Mouse (Mus musculus) cerebellum, postnatal 25 days (tissue): ENCODE results near the gene Actl7b.

Experiments
- DNase-seq, 2 experiments: peaks; one replicate each; pipeline ENCODE4 v3.0.0; 2021; ENCODE audit warnings: mixed read lengths in 2 of 2

Gene Actl7b

DNA sequence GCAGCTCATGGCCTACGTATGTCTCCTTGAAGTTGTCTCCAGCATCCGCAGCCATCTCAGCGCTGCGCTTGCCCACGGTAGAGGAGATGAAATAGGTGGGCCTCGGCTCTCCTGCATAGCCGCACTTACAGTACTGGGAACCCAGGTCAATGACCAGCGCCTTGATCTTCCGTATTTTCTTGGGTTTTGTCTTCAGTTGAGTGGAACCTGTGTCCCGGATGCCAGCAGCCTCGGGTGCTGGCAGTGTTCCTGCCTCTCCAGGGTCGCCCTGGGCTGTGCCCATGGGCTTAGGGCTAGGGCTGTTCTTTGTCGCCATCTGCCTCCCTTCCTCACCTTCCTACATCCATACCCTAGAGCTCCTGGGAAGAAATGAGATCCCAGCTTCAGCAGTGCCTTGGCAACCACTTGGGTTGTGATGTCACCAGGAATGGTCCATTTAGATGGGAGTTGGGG lies at the start of gene Actl7b:
Gene Actl7b (minus strand): TSS at position 403 of the 453 bp plus-strand sequence.
- DNase-seq, result no peak

DNA sequence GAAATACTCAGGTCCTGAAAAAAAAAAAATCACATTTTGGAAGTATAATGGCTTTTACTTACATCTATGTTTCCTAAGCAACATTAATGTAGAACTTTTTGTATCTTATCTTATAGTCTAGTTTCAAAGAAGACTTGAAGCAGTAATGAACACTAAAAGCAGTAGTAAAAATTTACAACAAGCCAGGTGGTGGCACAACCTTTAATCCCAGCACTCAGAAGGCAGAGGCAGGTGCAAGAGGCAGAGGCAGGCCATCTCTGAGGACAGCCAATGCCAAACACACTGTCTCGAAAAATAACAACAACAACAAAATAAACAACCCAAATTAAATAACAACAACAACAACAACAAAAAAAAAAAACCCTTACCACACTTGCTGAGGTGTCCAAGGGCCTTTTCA lies 29.8 kb upstream of the Actl7b start:
- no peak for DNase-seq

DNA sequence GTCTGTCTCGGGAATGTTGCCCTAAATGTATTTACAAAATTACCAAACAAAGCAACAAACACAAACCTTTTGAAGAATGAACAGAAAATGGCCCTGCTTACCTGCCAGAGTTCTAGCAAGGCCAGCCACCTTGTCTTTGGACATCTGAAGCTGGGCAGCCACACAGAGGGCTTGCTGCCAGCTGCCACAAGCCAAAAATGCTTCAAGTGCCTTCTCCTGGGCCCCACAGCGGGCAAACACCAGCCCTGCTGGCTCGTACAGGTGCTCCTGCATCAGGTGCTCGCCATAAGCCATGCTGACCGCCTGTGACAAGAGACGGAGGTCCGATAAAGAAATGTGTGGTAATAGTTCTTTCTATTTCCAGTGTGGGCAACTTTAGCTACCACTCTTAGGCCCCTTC lies 27.7 kb upstream of the Actl7b start:
- no peak for DNase-seq

DNA sequence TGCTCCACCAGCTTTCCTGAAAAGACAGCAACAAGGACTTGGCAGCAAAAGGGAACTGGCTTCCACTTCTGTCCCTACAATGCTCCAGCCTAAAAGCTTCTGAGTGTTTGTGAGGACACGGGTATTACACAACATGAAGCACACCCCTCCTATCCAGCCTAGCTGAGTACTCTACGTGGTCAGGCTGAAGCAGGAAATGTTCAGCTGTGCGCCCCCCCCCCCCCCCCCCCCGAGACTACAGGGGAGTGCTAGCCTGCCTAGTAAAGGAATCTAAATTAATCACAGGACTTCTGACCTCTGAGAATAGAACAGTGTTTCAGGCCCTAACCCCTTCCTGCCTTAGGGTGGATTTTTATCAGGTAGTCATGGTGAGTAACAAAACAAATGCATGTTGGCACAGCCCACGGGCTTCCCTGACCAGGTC lies 26.6 kb upstream of the Actl7b start:
- DNase-seq, result no peak

DNA sequence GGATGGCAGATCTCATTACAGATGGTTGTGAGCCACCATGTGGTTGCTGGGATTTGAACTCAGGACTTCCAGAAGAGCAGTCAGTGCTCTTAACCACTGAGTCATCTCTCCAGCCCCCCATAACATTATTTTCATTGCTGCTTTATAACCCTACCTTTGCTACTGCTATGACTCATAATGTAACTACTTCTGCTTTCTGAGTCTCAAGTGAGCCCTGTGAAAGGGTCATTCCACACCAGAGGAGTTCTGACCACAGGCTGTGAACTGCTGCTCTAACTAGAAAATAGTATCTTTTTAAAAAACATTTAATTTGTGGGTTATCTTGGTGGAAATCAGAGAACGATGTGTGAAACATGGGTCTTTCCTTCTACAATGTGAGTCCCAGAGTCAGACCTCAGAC lies 16.4 kb upstream of the Actl7b start:
- DNase-seq, result no peak

DNA sequence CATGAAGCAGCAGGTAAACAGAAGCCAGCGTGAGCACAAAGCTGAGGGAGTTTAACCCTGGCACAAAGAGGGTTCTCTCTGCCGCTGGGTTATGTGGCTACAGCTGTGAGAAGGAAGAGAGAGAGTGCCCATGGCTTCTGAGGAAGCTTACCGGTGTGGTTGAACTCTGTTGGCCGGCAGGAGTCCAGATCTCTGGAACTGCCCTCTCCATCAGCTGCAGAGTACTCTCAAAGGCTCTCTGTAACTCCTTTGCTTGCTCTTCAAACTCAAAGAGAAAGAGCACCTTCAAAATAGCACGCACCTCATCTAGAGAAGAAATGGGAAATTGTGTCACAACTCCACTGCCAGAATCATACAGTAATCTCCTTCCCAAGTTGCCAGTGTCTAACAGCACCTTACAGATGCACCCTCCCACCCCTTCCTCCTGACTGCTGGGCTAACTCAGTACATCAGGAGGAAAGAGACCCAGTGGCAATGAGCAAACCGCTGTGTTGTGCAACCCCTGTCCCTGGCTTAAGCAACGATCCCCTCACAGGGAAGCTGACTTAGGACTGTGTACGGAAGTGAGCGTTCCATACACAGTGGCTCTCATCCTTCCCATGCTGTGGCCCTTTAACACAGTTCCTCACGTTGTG lies 15.8 kb upstream of the Actl7b start:
- DNase-seq, result no peak

DNA sequence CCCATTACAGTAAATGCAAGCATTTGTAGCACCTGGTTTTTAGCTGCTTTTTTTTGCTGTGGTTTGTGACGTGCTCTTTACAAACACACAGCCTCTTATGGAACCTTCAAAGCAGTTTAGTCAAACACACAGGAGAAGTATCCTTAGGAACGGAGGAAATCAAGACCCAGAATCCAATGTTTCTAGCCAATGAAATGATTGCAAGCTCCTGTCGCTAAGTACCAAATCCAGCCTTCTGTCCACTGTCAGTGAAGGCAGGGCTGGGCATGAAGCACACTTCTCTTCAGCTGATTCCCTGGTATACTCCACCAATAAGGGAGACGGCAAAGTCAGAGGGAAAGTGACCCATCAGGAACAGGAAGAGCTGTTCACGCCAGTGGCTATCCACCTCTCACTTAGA lies 14.8 kb upstream of the Actl7b start:
- DNase-seq, result no peak

DNA sequence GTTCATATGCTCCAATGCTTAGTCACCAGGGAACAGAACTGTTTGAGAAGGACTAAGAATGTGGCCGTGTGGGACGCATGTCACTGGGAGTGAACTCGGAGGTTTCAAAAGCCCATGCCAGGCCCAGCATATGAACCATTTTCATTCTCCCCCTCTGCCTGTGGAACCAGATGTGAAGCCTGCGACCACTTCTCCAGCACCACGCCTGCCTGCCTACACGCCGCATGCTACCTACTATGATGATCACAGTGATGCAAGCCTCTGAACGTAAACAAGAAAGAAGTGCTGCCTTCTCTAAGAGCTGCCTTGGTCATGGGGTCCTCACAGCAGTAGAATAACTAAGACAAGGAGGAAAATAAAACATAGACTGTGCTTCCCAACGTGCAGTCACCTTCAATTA lies 6.2 kb upstream of the Actl7b start:
- no peak for DNase-seq

DNA sequence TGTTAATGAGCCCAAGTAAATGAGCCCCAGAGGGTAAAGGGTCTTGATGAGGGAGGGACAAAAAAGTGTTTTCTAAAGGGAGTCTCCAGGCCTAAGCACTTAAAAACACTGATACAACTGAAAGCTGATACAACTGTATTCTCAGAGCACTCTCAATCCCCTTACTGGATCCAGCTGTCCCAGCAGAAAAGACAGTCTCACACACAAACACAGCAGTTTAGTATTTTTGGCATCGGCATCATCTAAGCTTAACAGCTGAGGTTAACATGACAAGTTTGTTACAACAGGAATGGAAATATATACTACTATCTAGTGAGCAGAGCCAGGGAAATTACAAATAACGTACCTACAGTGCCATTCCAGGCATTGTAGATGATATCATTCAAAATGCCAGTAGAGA lies 5.1 kb upstream of the Actl7b start:
- DNase-seq, result no peak

DNA sequence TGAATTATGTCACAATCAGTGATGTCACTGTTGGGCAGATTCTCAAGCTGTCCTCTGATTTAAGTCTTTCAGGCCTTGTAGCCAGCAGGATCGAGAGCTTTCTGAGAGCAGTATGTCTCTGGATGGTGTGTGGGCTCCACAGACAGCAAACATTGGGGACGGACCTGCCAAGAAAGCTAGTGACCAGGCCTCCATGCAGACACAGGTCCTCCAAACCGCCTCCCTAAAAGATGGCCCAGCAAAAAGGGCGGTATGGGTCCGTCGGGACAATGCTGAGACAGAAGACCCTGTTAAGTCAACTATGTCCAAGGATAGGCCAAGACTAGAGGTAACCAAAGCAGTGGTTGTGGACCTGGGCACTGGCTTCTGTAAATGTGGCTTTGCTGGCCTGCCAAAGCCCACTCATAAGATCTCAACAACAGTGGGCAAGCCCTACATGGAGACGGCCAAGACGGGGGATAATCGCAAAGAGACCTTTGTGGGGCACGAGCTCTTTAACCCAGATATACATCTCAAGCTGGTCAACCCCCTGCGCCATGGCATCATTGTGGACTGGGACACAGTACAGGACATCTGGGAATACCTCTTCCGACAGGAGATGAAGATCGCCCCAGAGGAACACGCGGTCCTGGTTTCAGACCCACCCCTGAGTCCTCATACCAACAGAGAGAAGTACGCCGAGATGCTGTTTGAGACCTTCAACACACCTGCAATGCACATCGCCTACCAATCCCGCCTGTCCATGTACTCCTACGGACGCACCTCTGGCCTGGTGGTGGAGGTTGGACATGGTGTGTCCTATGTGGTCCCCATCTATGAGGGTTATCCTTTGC lies 2.3 kb upstream of the Actl7b start, which contains the start of gene Actl7a:
Gene Actl7a (plus strand): TSS at position 51 of the 833 bp plus-strand sequence.
- no peak for DNase-seq

DNA sequence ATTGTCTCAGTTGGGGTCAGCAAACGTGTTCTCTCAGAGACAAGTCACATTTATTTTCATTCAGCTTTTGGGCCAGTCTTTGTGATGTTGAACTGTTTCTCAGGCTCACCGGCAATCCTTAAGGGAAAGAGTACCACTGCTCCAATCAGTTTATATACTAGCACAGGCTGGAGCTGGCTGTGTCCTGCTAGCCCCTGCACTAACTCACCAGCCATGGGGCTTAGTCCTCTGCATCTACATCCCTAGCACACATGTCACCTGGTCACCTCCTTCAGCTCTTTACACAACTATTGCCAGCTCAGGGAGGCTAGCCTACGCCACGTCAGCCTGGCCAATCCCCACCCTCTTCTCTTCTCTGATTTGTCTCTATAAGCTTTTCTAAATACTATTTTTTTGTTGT lies 1.5 kb upstream of the Actl7b start:
- DNase-seq, result no peak

DNA sequence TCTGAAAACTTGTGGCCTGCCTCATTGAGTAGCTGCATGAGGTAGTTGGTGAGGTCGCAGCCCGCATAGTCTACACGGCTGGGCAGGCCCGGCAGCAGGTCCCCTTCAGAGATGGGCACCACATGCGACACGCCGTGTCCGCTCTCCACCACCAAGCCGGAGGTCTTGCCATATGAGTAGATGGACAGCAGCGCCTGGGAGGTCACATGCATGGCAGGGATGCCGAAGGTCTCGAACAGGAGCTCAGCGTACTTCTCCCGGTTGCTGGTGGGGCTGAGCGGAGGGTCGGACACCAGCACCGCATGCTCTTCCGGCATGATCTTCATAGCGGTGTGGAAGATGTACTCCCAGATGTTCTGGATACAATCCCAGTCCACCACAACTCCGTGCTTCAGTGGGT lies 632 bp downstream of the Actl7b start:
- no peak for DNase-seq

DNA sequence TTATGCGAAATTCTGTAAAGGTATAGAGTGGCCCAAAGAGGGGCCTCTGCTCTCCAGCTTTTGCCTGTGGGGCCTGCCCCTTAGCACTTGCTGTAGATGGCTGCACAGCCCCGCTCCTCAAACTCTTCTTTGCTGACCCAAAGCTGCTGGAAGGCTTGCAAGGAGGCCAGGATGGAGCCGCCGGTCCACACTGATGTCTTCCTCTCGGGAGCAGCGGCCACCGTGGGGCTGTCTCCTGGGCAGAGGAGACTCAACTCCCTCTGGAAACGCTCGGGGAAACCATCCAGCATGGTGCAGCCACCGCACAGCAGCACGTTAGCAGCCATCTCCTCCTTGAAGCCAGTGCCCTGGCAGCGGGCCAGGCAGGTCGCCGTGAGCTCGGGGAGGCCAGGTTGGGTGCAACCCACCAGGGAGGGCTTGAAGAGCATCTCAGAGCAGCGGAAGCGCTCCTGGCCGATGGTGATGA lies 1.2 kb downstream of the Actl7b start, which contains the start of gene Gm26657:
Gene Gm26657 (plus strand): TSS at position 51 of the 466 bp plus-strand sequence.
- DNase-seq, result no peak

DNA sequence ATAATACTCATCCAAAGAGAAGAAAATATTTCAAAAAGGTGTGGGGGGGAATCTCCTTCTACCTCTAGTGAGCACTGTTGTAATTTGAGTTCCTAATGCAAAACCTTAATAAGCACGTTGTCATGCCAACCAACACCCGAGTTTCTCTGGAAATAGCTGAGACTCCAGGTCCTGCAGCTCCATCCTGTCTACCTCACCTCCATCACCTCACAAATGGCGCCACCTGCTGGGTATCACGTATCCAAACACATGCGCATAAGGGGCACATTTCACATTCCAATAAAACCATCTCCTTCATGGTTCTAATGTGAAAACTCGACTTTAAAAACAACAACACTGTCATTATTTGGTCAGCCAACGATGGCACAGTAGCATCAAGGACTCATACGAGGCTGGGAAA lies 15.4 kb downstream of the Actl7b start:
- DNase-seq, result no peak

DNA sequence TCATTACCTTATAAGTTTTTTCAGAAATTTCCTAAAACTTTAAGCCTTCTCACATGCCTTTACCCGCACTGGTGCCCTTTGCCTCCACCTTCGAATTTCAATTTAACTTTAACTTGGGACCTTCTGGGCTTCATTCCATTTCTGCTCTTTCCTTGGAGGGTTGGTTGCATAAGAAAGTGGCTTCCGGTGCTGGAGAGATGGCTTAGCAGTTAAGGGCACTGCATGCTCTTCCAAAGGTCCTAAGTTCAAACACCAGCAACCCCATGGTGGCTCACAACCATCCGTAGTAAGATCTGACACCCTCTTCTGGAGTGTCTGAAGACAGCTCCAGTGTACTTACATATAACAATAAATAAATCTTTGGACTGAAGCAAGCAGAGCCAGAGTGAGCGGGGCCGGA lies 18.0 kb downstream of the Actl7b start:
- no peak for DNase-seq

DNA sequence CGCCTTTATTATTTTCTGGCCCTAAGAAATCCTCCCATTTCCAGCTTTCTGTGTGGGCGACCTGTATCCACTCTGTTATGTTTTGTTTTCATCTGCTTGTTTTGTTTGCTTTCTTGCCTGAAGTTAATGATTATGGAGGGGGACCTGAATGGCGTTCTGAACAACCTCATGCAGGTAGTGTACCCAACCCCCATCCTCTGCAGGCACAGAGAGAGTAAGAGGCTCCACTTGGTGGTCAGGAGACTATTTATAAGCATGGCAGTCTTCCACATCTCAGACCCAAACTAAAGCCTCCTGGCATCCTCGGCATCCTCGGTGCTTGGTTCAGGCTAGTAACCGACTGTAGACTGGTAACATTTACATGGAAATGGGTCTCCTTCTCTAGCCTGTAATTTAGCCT lies 18.9 kb downstream of the Actl7b start:
- no peak for DNase-seq

DNA sequence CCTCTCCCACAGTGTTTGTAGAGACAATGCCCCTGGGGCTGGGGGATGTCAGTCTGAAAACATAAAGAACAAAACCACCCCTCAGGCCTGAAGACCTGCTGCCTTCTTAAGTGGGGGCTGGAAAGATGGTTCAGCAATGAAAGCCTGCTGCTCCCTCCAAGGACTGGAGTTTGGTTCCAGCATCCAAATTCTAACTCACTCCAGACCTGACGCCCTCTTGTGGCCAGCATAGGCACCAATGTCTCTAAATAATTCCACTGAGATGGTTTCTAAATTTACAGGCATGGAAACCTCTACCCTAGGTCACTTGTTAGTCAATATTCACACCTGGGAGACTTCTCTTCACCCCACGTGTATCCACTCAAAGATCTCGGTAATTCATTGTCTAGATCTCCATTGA lies 19.8 kb downstream of the Actl7b start:
- peak in 1 of 2 experiments; percentile 41 for DNase-seq

DNA sequence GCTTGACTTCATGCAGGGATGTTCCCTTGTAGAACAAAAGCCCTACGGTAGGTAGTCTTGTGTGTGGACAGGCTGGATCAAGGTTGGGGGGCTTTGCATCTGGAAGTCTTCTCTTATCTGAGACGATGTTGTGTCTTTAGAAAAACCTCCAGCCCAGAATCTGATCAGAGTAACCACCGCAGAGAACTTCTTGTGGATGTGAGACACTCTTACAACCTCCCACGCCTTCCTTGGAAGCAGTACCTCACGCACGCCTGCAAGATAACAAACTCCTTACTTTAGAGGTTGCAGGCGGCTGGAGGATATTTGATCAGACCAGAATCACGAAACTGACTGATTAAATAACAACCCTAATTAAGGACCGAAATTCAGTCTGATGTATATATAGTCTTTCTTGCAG lies 20.8 kb downstream of the Actl7b start:
- no peak for DNase-seq

DNA sequence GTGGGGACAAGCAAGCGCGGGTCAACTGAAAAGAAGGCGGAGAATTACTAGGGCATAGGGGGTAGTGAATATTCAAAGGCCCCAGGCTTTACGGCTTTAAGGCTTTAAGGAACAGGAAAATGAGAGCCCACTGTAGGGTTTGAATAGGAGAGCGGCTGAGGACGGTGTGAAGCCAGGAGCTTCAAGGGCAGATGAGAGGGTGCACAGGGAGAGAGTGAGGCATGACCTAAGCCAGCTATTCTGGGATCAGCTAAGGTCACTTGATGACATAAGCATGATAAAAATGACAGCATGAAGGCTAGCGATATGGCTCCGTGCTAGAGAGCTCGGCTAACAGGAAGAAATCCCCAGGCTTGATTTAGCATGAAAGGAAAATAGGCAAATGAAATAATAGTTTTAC lies 21.8 kb downstream of the Actl7b start:
- DNase-seq, result no peak

DNA sequence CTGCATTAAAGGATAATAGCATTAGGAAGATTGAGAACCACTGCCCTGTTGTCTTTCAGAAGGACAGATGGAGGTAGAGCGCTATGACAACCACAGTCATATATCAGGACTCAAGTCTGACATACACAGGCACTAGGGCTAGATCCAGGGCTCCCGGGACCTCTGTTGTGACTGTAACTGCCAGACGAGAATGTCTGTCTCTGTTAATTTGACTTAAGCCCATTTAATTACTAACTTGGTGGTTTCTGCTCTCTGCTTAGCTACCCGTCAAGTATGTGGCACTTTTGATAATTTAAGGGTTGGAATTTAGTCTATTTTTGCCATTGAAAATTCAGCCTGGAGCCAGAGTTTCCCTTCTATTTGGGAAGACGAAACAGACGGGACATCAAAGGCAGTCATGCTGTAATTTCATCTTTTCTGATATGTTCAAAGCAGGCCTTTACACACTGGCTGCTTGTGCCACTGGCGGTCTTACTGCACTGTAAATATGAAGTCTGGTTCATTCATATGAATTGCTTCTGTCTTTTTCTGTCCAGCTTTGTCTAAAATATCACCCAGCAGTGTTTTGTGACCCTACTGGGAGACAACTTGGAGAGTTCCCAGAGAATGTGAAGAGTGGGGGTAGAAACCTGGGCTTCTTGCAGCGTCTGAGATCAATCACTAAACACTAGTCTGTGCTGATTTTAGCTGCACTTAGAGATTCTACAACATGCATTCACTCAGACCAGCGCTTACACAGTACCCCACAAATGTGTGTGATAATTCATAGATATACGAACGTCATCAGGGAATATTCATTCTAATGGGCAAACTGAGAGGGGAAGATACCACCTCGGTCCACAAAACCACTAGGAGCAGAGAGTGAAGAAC lies 22.4 kb downstream of the Actl7b start:
- no peak for DNase-seq

DNA sequence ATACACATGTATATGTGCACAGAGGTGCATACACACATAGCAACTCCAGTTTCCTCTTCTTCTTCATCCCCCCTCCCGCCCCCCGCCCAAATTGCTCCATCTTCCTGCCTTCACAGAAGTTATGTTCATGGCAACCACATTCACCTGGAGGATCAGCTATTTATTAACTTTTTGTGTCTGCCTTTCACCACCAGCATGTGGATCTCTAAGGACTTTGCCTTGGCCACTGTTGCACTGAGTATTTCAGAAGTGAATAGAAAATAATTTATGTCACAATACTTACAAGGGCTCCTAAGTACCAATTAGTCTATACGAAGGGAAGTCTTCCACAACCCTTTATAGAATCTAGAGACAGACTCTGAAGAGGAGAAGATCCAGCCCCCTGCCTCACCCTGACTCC lies 23.3 kb downstream of the Actl7b start:
- no peak for DNase-seq

DNA sequence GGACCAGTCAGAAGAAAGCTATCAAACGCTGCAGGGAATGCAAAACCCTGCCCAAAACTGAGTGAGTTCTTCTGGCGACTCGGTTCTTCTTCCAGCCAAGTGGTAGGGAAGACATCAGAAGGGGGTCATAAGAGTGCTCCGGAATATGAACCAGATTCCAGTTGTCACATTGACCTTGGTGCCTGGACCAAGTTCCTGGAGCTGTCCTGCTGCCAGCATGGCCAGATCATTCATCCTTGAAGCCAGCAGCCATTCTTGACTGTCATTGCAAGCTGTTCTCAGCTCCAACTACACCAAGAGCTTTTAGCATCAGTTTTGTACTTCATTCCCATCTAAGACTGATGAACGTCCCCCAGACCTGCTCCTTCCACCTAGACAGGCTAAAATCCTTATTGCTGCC lies 24.4 kb downstream of the Actl7b start:
- DNase-seq, result no peak

DNA sequence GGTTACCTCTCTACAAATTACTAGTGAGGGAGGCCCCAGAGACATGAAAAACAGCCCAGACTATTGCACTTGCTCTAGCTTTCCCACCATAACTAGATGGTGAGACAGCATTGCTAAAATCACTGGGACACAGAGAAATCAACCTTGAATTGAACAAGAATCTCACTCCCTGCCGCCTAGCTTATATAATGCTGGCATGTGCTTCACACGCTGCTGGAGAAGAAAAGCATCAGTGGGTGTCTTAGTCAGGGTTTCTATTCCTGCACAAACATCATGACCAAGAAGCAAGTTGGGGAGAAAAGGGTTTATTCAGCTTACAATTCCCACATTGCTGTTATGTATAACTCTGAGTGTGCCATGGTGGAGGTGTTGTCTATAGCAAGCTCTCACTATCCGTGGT lies 28.1 kb downstream of the Actl7b start:
- DNase-seq, result no peak
